Mouse (Mus musculus): ENCODE data around the gene Scp2. TPM values are rescaled to one million over a fixed set of nuclear protein-coding genes. Genes with fewer than 3 reads are reported as not detected.

Scp2 gene
- total and polyA plus RNA-seq, 3 experiments, result 235 to 357 (median 303) TPM

GRCm38 (mm10) chr4:108130452-108130851 lies 14.3 kb downstream of the Scp2 start:
- no peak for TF ChIP-seq POLR2A (IDR thresholded peaks at IDR 0.05; ENCODE audit: insufficient read depth, low read depth, low read length)
- TF ChIP-seq CTCF (IDR thresholded peaks at IDR 0.05), result no peak
- no peak for TF ChIP-seq EP300 (IDR thresholded peaks at IDR 0.05; ENCODE audit: insufficient read depth, low read depth, low read length)
- intact Hi-C loops (cut with DNase I), result no loop called here
- no peak overlapping the region for H3K4me3 ChIP-seq
- no peak overlapping the region for H3K9ac ChIP-seq (ENCODE audit: low read depth, low read length)
- WGBS, result 90% methylated on average over 3 of the region's 3 CpGs
- H3K27ac ChIP-seq, result no peak overlapping the region
- no peaks in the 10 kb centered on the region for H3K4me1 ChIP-seq (ENCODE audit: control insufficient read depth, insufficient read depth, low read length)
- H3K27me3 ChIP-seq (ENCODE audit: control insufficient read depth, insufficient read depth, low read length), result no peaks in the 10 kb centered on the region
- H3K36me3 ChIP-seq (ENCODE audit: control insufficient read depth, insufficient read depth, low read length), result no peaks in the 10 kb centered on the region
- H3K79me2 ChIP-seq (replicated peaks; ENCODE audit: control insufficient read depth, insufficient read depth, low read length), result no peaks in the 10 kb centered on the region
- no peak for DNase-seq

- H3K4me1 ChIP-seq (ENCODE audit: control insufficient read depth, insufficient read depth, low read length), result no peaks in the 10 kb centered on the region
- H3K79me2 ChIP-seq (replicated peaks; ENCODE audit: control insufficient read depth, insufficient read depth, low read length), result no peaks in the 10 kb centered on the region
- no peaks in the 10 kb centered on the region for H3K36me3 ChIP-seq (ENCODE audit: control insufficient read depth, insufficient read depth, low read length)
- TF ChIP-seq EP300 (IDR thresholded peaks at IDR 0.05; ENCODE audit: insufficient read depth, low read depth, low read length) (no peak), POLR2A (IDR thresholded peaks at IDR 0.05; ENCODE audit: insufficient read depth, low read depth, low read length) (no peak), CTCF (IDR thresholded peaks at IDR 0.05) (no peak)
- H3K27ac ChIP-seq, result no peak overlapping the region
- no peaks in the 10 kb centered on the region for H3K27me3 ChIP-seq (ENCODE audit: control insufficient read depth, insufficient read depth, low read length)
- intact Hi-C loops (cut with DNase I), result no loop called here
- DNase-seq, result peak in 1 of 2 experiments; percentile 16
- no peak overlapping the region for H3K4me3 ChIP-seq
- H3K9ac ChIP-seq (ENCODE audit: low read depth, low read length), result no peak overlapping the region
- WGBS, result 72% methylated on average over 2 of the region's 2 CpGs
These were observed 16.5 kb downstream of the Scp2 start for GRCm38 (mm10) chr4:108128339-108128738.

- no peak for DNase-seq
- no peaks in the 10 kb centered on the region for H3K27me3 ChIP-seq (ENCODE audit: control insufficient read depth, insufficient read depth, low read length)
- H3K4me1 ChIP-seq (ENCODE audit: control insufficient read depth, insufficient read depth, low read length), result no peaks in the 10 kb centered on the region
- no peaks in the 10 kb centered on the region for H3K36me3 ChIP-seq (ENCODE audit: control insufficient read depth, insufficient read depth, low read length)
- H3K27ac ChIP-seq, result no peak overlapping the region
- 85% methylated on average over 5 of the region's 5 CpGs for WGBS
- no peak overlapping the region for H3K4me3 ChIP-seq
- intact Hi-C loops (cut with DNase I), result no loop called here
- H3K79me2 ChIP-seq (replicated peaks; ENCODE audit: control insufficient read depth, insufficient read depth, low read length), result no peaks in the 10 kb centered on the region
- H3K9ac ChIP-seq (ENCODE audit: low read depth, low read length), result no peak overlapping the region
- TF ChIP-seq EP300 (IDR thresholded peaks at IDR 0.05; ENCODE audit: insufficient read depth, low read depth, low read length) (no peak), CTCF (IDR thresholded peaks at IDR 0.05) (no peak), POLR2A (IDR thresholded peaks at IDR 0.05; ENCODE audit: insufficient read depth, low read depth, low read length) (no peak)
These were observed 17.3 kb downstream of the Scp2 start for GRCm38 (mm10) chr4:108127516-108127915.

- no peaks in the 10 kb centered on the region for H3K79me2 ChIP-seq (replicated peaks; ENCODE audit: control insufficient read depth, insufficient read depth, low read length)
- no peak for TF ChIP-seq CTCF (IDR thresholded peaks at IDR 0.05)
- no peak for TF ChIP-seq EP300 (IDR thresholded peaks at IDR 0.05; ENCODE audit: insufficient read depth, low read depth, low read length)
- TF ChIP-seq POLR2A (IDR thresholded peaks at IDR 0.05; ENCODE audit: insufficient read depth, low read depth, low read length), result no peak
- H3K9ac ChIP-seq (ENCODE audit: low read depth, low read length), result no peak overlapping the region
- no peak overlapping the region for H3K4me3 ChIP-seq
- no peaks in the 10 kb centered on the region for H3K27me3 ChIP-seq (ENCODE audit: control insufficient read depth, insufficient read depth, low read length)
- no peak for DNase-seq
- 74% methylated on average over 4 of the region's 4 CpGs for WGBS
- no peaks in the 10 kb centered on the region for H3K4me1 ChIP-seq (ENCODE audit: control insufficient read depth, insufficient read depth, low read length)
- no peak overlapping the region for H3K27ac ChIP-seq
- H3K36me3 ChIP-seq (ENCODE audit: control insufficient read depth, insufficient read depth, low read length), result no peaks in the 10 kb centered on the region
- intact Hi-C loops (cut with DNase I), result no loop called here
These were observed 18.5 kb downstream of the Scp2 start for GRCm38 (mm10) chr4:108126260-108126659.

GRCm38 (mm10) chr4:108124104-108124503 lies 20.7 kb downstream of the Scp2 start:
- 94% methylated on average over 1 of the region's 1 CpGs for WGBS
- Histone ChIP-seq H3K79me2 (replicated peaks; ENCODE audit: control insufficient read depth, insufficient read depth, low read length) (no peaks in the 10 kb centered on the region), H3K9ac (ENCODE audit: low read depth, low read length) (no peak overlapping the region), H3K27ac (no peak overlapping the region), H3K4me3 (no peak overlapping the region), H3K27me3 (ENCODE audit: control insufficient read depth, insufficient read depth, low read length) (no peaks in the 10 kb centered on the region), H3K4me1 (ENCODE audit: control insufficient read depth, insufficient read depth, low read length) (no peaks in the 10 kb centered on the region), H3K36me3 (ENCODE audit: control insufficient read depth, insufficient read depth, low read length) (no peaks in the 10 kb centered on the region)
- TF ChIP-seq CTCF (IDR thresholded peaks at IDR 0.05), result no peak
- DNase-seq, result no peak
- intact Hi-C loops (cut with DNase I), result no loop called here

GRCm38 (mm10) chr4:108117924-108118876 lies 26.6 kb downstream of the Scp2 start:
- TF ChIP-seq CTCF (IDR thresholded peaks at IDR 0.05) (peak; percentile 10; the same call in 1 of the 2 replicates), EP300 (IDR thresholded peaks at IDR 0.05; ENCODE audit: insufficient read depth, low read depth, low read length) (no peak), POLR2A (IDR thresholded peaks at IDR 0.05; ENCODE audit: insufficient read depth, low read depth, low read length) (peak; percentile 88)
- Histone ChIP-seq H3K79me2 (replicated peaks; ENCODE audit: control insufficient read depth, insufficient read depth, low read length) (0 out of 2 replicates have a peak, but pooled peaks cover 2% of the 10 kb centered on the region), H3K4me1 (ENCODE audit: control insufficient read depth, insufficient read depth, low read length) (no peaks in the 10 kb centered on the region; the same call in 1 of the 2 replicates), H3K27me3 (ENCODE audit: control insufficient read depth, insufficient read depth, low read length) (no peaks in the 10 kb centered on the region), H3K27ac (peak overlapping the region; percentile 90), H3K4me3 (peak overlapping the region; percentile 56), H3K9ac (ENCODE audit: low read depth, low read length) (peak overlapping the region; percentile 79), H3K36me3 (ENCODE audit: control insufficient read depth, insufficient read depth, low read length) (peaks cover 2% of the 10 kb centered on the region; the same call in 1 of the 2 replicates)
- WGBS, result 11% methylated on average over 45 of the region's 45 CpGs
- DNase-seq, result peak; percentile 94 to 96
- intact Hi-C loops (cut with DNase I), result loop anchor here (5.0 kb wide), 2 partner anchors 46 to 209 kb away; partner anchors contain the start of gene Coa7

Measured in heart, adult 2 months (tissue).